Mouse (Mus musculus): ENCODE results near the gene Gm3488.
"Not testable (repeated sequence)": the region's sequence is repeated elsewhere in the genome, so short reads cannot be mapped to it uniquely, and the experiment has no call there.

Gene Gm3488

GRCm38 (mm10) chr14:5501374-5501773 lies at the start of gene Gm3488:
TSS of gene Gm3488 (plus strand) at chr14:5501674.
- DNase-seq, result not testable (repeated sequence)

- not testable (repeated sequence) for DNase-seq
Observed at GRCm38 (mm10) chr14:5455367-5455766, 46.1 kb upstream of the Gm3488 start, which contains the start of gene Gm3194. TSS of gene Gm3194 (minus strand) at chr14:5455467.

GRCm38 (mm10) chr14:5460469-5460868 lies 41.0 kb upstream of the Gm3488 start:
- DNase-seq, result not testable (repeated sequence)

- DNase-seq, result not testable (repeated sequence)
Observed at GRCm38 (mm10) chr14:5477730-5478129, 23.7 kb upstream of the Gm3488 start, which contains the start of gene Gm8246. TSS of gene Gm8246 (minus strand) at chr14:5477830.

- DNase-seq, result not testable (repeated sequence)
Observed at GRCm38 (mm10) chr14:5483907-5484306, 17.6 kb upstream of the Gm3488 start, which contains the start of gene Gm3187. TSS of gene Gm3187 (plus strand) at chr14:5484207.

- not testable (repeated sequence) for DNase-seq
Observed at GRCm38 (mm10) chr14:5538196-5538595, 36.7 kb downstream of the Gm3488 start, which contains the start of gene Gm3532. TSS of gene Gm3532 (plus strand) at chr14:5538496.

Data from cerebellum, postnatal 25 days (tissue).